Mouse (Mus musculus) heart, embryonic 14.5 days (tissue): Measurements from ENCODE around the gene Slc25a38. TPM values are rescaled to one million over a fixed set of nuclear protein-coding genes. Genes with fewer than 3 reads are reported as not detected.

Source experiments
- ATAC-seq: fragments of 200-750 bp; cut with Nextera tagmentation; 2 replicates; pipeline ENCODE4 v1.8.0; 2017; ENCODE audit warnings: low read depth, moderate TSS enrichment; ENCODE audit not compliant: insufficient number of reproducible peaks, insufficient read depth, low FRiP score
- H3K27ac ChIP-seq, 2 experiments: fragments of 200-500 bp in 1 of 2; fragments of 300-500 bp in 1 of 2; sonication (generic) in 1 of 2; replicated peaks in 1 of 2; 2 replicates each; pipeline ENCODE4 v1.5.1; 2012 to 2014; ENCODE audit warnings: low read depth in 2 of 2, low read length in 2 of 2, control low read depth in 1 of 2, mild to moderate bottlenecking in 1 of 2, mixed read lengths in 1 of 2; ENCODE audit not compliant: control insufficient read depth in 1 of 2, insufficient read depth in 1 of 2
- H3K27me3 ChIP-seq: fragments of 300-500 bp; sonication (generic); 2 replicates; pipeline ENCODE4 v1.6.1; 2014; ENCODE audit warnings: mild to moderate bottlenecking, low read length, control low read depth; ENCODE audit not compliant: control insufficient read depth, insufficient read depth
- H3K36me3 ChIP-seq: fragments of 300-500 bp; sonication (generic); 2 replicates; pipeline ENCODE4 v1.6.1; 2014; ENCODE audit warnings: mild to moderate bottlenecking, control low read depth, low read length, mixed read lengths; ENCODE audit not compliant: control insufficient read depth, insufficient read depth
- H3K4me1 ChIP-seq, 2 experiments: fragments of 200-500 bp in 1 of 2; fragments of 300-500 bp in 1 of 2; sonication (generic) in 1 of 2; 2 replicates each; pipeline ENCODE4 v1.6.1; 2012 to 2014; ENCODE audit warnings: low read length in 2 of 2, control low read depth in 1 of 2, mixed read lengths in 1 of 2; ENCODE audit not compliant: control insufficient read depth in 2 of 2, insufficient read depth in 2 of 2
- H3K4me2 ChIP-seq: fragments of 300-500 bp; sonication (generic); 2 replicates; pipeline ENCODE4 v1.6.1; 2014; ENCODE audit warnings: mild to moderate bottlenecking, low read length
- H3K4me3 ChIP-seq, 2 experiments: fragments of 200-500 bp in 1 of 2; fragments of 300-500 bp in 1 of 2; sonication (generic) in 1 of 2; 2 replicates each; pipeline ENCODE4 v1.5.1; 2012 to 2014; ENCODE audit warnings: low read length in 2 of 2, mild to moderate bottlenecking in 2 of 2, control low read depth in 1 of 2, low read depth in 1 of 2, moderate library complexity in 1 of 2; ENCODE audit not compliant: control insufficient read depth in 1 of 2, insufficient read depth in 1 of 2
- H3K9ac ChIP-seq: fragments of 300-500 bp; sonication (generic); 2 replicates; pipeline ENCODE4 v1.6.1; 2014; ENCODE audit warnings: mild to moderate bottlenecking, low read length
- H3K9me3 ChIP-seq: fragments of 300-500 bp; sonication (generic); 2 replicates; pipeline ENCODE4 v1.6.1; 2016; ENCODE audit warnings: low read length, control low read depth; ENCODE audit not compliant: control insufficient read depth
- WGBS: fragments of 180-500 bp; shearing (Covaris S2); extraction: QIAGEN DNeasy Blood & Tissue Kit; methylation state at CpG from one replicate; pipeline ENCODE4 v1.1.7; 2014; 5-methylcytosine and 5-hydroxymethylcytosine counted together
- polyA plus RNA-seq: library from polyadenylated mRNA; unstranded; fragments of >200 nt; fragmentation: Nextera tagmentation; extraction: Ambion mirVana; gene quantifications from 2 replicates; pipeline ENCODE4 v1.2.1, GENCODE M21; 2014

The Slc25a38 gene
- polyA plus RNA-seq, 1 experiment from 2014 or later, result 19.5 TPM

DNA sequence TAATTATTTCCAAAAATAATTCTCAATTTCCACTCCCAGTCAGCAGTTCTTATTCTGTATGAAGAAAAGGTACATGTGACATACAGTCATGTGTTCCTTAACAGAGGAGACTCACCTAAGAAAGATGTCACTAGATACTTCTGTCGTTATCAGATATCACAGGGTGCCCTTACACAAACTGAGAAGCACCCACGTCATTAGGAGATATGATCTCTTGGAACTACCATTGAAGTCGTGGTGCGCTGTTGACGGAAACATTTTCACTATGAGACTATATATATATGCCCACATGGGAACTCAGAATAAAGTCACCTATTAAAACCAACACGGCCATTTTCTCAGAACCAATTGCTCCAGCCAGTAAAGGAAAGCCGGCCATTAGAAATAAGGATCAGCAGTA lies 35.7 kb upstream of the Slc25a38 start:
- H3K36me3 ChIP-seq, result no peaks in the 10 kb centered on the region
- H3K4me3 ChIP-seq, result no peak overlapping the region
- H3K9me3 ChIP-seq, result no peaks in the 10 kb centered on the region
- no peak overlapping the region for H3K9ac ChIP-seq
- 77% methylated on average over 7 of the region's 7 CpGs for WGBS
- no peaks in the 10 kb centered on the region for H3K4me1 ChIP-seq
- H3K27ac ChIP-seq, result no peak overlapping the region
- no peak for ATAC-seq
- no peaks in the 10 kb centered on the region for H3K27me3 ChIP-seq
- H3K4me2 ChIP-seq, result no peak overlapping the region

DNA sequence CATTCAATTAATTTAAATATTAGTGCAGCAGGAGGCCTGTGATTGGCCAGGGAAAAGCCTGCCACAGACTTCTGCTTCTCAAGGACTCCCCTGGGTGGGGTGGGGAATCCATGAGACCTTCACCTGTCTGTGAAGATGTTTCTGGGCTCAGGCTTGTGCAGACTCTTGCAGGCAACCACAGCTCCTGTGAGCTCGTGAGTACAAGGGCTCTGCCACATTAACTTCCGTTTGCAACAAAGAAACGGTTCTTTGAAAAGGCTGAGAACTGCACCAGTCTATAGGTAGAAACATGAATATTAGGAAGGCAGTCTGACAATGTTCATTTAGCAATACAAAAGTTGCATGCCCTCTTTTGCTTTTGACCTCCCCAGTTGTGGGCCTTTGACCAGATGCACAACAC lies 31.9 kb upstream of the Slc25a38 start:
- WGBS, result 83% methylated on average over 3 of the region's 3 CpGs
- no peak for ATAC-seq

GRCm38 (mm10) chr9:120079901-120080300 lies 30.3 kb upstream of the Slc25a38 start:
- no peak overlapping the region for H3K27ac ChIP-seq

More for the DNA sequence above, 31.9 kb upstream of the Slc25a38 start:
- Histone ChIP-seq H3K9me3 (no peaks in the 10 kb centered on the region), H3K4me2 (no peak overlapping the region), H3K4me1 (no peaks in the 10 kb centered on the region), H3K4me3 (no peak overlapping the region), H3K9ac (no peak overlapping the region), H3K27me3 (no peaks in the 10 kb centered on the region), H3K27ac (no peak overlapping the region), H3K36me3 (no peaks in the 10 kb centered on the region)

DNA sequence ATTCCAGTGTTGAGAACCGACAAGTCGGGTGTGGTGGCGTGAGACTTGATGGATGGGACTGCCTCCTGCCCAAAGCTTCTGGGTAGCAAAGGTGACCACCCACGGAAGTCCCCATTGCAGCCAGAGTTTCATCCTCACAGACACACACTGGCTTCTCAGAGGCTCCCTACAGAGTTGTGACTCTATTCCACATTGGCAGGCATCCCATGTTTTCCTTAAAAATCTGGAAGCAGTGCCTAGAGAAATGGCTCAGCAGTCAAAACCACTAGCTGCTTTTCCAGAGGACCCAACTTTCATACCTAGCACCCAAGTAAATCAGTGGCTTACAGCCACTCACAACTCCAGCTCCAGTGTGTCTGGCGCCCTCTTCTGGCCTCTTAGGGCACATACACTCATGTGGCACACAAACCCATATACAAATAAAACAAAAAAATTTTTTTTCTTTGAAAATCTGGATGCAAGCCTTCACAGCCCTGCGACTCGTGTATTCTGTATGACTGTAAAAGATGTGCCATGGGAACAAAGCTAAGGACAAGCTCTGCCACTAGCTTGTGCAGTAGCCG lies 29.5 kb upstream of the Slc25a38 start:
- Histone ChIP-seq H3K4me3 (no peak overlapping the region), H3K9ac (no peak overlapping the region), H3K27ac (no peak overlapping the region), H3K4me2 (no peak overlapping the region), H3K4me1 (no peaks in the 10 kb centered on the region), H3K9me3 (no peaks in the 10 kb centered on the region), H3K27me3 (no peaks in the 10 kb centered on the region), H3K36me3 (no peaks in the 10 kb centered on the region)
- ATAC-seq, result no peak
- WGBS, result 75% methylated on average over 8 of the region's 8 CpGs

More at GRCm38 (mm10) chr9:120079901-120080300, 30.3 kb upstream of the Slc25a38 start:
- H3K9ac ChIP-seq, result no peak overlapping the region
- no peaks in the 10 kb centered on the region for H3K4me1 ChIP-seq
- no peak overlapping the region for H3K4me3 ChIP-seq
- H3K27me3 ChIP-seq, result no peaks in the 10 kb centered on the region
- no peaks in the 10 kb centered on the region for H3K36me3 ChIP-seq
- WGBS, result 68% methylated on average over 7 of the region's 7 CpGs
- no peak overlapping the region for H3K4me2 ChIP-seq
- no peaks in the 10 kb centered on the region for H3K9me3 ChIP-seq
- no peak for ATAC-seq

DNA sequence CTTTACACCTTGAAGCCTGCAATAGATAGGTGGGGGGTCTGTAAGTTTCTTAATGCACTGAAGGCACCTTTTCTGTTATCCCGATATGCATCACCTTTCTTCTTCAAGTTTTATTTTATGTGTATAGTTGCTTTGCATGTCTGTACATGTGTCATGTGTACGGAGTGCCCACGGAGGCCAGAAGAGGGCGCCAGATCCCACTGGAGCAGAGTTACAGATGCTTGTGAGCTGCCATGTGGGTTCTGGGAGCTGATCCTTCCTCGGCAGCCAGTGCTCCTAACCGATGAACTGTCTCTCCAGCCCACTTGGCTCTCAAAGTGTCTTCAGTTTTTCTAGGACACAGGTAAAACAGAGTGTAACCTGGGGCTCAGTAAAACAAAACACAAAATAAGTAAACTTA lies 28.9 kb upstream of the Slc25a38 start:
- whole genome bisulfite sequencing, result 74% methylated on average over 6 of the region's 6 CpGs
- H3K4me2 ChIP-seq, result no peak overlapping the region
- no peak for ATAC-seq
- H3K27ac ChIP-seq, result no peak overlapping the region
- no peak overlapping the region for H3K4me3 ChIP-seq
- no peaks in the 10 kb centered on the region for H3K9me3 ChIP-seq
- no peaks in the 10 kb centered on the region for H3K27me3 ChIP-seq
- no peaks in the 10 kb centered on the region for H3K36me3 ChIP-seq
- H3K9ac ChIP-seq, result no peak overlapping the region
- H3K4me1 ChIP-seq, result no peaks in the 10 kb centered on the region

DNA sequence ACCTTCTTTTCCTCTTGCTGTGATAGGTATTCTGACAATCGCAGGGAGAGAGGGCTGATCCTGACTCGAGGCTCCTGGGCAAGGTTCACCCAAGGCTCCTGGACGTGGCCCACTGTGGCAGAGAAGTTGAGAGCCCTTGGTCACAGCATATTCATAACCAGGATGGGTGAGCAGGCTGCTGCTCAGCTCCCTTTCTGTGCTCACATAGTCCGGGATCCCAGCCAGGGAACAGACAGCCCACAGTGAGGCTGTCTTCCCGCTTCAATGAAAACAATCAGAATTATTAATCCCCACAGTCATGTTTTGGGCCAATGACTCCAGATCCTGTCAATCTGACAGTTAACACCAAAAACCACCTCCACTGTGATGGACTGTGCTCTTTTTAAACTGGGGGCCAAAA lies 28.2 kb upstream of the Slc25a38 start:
- ATAC-seq, result no peak

GRCm38 (mm10) chr9:120082691-120083090 lies 27.5 kb upstream of the Slc25a38 start:
- Histone ChIP-seq H3K4me2 (no peak overlapping the region), H3K27me3 (no peaks in the 10 kb centered on the region), H3K4me1 (no peaks in the 10 kb centered on the region), H3K9ac (no peak overlapping the region), H3K36me3 (no peaks in the 10 kb centered on the region), H3K27ac (no peak overlapping the region), H3K4me3 (no peak overlapping the region), H3K9me3 (no peaks in the 10 kb centered on the region)
- 70% methylated on average over 4 of the region's 4 CpGs for WGBS
- ATAC-seq, result no peak

More for the DNA sequence above, 28.2 kb upstream of the Slc25a38 start:
- Histone ChIP-seq H3K4me1 (no peaks in the 10 kb centered on the region), H3K4me2 (no peak overlapping the region), H3K27ac (no peak overlapping the region), H3K27me3 (no peaks in the 10 kb centered on the region), H3K9ac (no peak overlapping the region), H3K36me3 (no peaks in the 10 kb centered on the region), H3K9me3 (no peaks in the 10 kb centered on the region), H3K4me3 (no peak overlapping the region)
- 74% methylated on average over 5 of the region's 5 CpGs for whole genome bisulfite sequencing
